Mouse (Mus musculus) brain, adult 2 months (tissue): Measurements from ENCODE around the gene Ahnak2.
"Not testable (repeated sequence)": the region's sequence is repeated elsewhere in the genome, so short reads cannot be mapped to it uniquely, and the experiment has no call there.

Experiments used
- DNase-seq: peaks from one replicate; pipeline ENCODE4 v3.0.0; 2011; ENCODE audit warnings: low read depth, low spot score

Ahnak2 gene

GRCm38 (mm10) chr12:112821216-112821615 is 18.8 kb upstream of the Ahnak2 start:
- no peak for DNase-seq

- DNase-seq, result no peak
Measured at GRCm38 (mm10) chr12:112820401-112820999, 18.0 kb upstream of the Ahnak2 start.

GRCm38 (mm10) chr12:112819057-112819662 is 16.7 kb upstream of the Ahnak2 start:
- no peak for DNase-seq

GRCm38 (mm10) chr12:112816866-112817265 is 14.4 kb upstream of the Ahnak2 start:
- DNase-seq, result not testable (repeated sequence)

- DNase-seq, result peak; percentile 67
Measured at GRCm38 (mm10) chr12:112816294-112816693, 13.8 kb upstream of the Ahnak2 start.

GRCm38 (mm10) chr12:112814682-112815470 is 12.4 kb upstream of the Ahnak2 start:
- DNase-seq, result no peak

- DNase-seq, result no peak
Measured at GRCm38 (mm10) chr12:112813370-112813769, 10.9 kb upstream of the Ahnak2 start.

- no peak for DNase-seq
Measured at GRCm38 (mm10) chr12:112810092-112810885, 7.8 kb upstream of the Ahnak2 start.

GRCm38 (mm10) chr12:112809641-112810040 is 7.2 kb upstream of the Ahnak2 start:
- DNase-seq, result no peak

- peak; percentile 98 for DNase-seq
Measured at GRCm38 (mm10) chr12:112808587-112809364, 6.3 kb upstream of the Ahnak2 start, which contains the start of gene Clba1. Gene Clba1 (plus strand): TSS chr12:112808937.

- DNase-seq, result no peak
Measured at GRCm38 (mm10) chr12:112808212-112808586, 5.7 kb upstream of the Ahnak2 start.

GRCm38 (mm10) chr12:112807796-112808195 is 5.3 kb upstream of the Ahnak2 start:
- DNase-seq, result no peak

- no peak for DNase-seq
Measured at GRCm38 (mm10) chr12:112806044-112806443, 3.6 kb upstream of the Ahnak2 start.

GRCm38 (mm10) chr12:112804046-112804445 is 1.6 kb upstream of the Ahnak2 start:
- DNase-seq, result no peak

- no peak for DNase-seq
Measured at GRCm38 (mm10) chr12:112802917-112803316, 460 bp upstream of the Ahnak2 start.

GRCm38 (mm10) chr12:112800476-112800875 is 2.0 kb downstream of the Ahnak2 start:
- peak; percentile 60 for DNase-seq

GRCm38 (mm10) chr12:112799237-112799970 is 3.1 kb downstream of the Ahnak2 start:
- no peak for DNase-seq

GRCm38 (mm10) chr12:112798716-112799115 is 3.7 kb downstream of the Ahnak2 start:
- DNase-seq, result no peak

- DNase-seq, result no peak
Measured at GRCm38 (mm10) chr12:112798332-112798681, 4.2 kb downstream of the Ahnak2 start.

- peak; percentile 88 for DNase-seq
Measured at GRCm38 (mm10) chr12:112797672-112798331, 4.7 kb downstream of the Ahnak2 start.
